Mouse (Mus musculus) forebrain, embryonic 16.5 days (tissue): ENCODE results near the gene Rundc1. TPM values are rescaled to one million over a fixed set of nuclear protein-coding genes. Genes with fewer than 3 reads are reported as not detected.

Experiments
- ATAC-seq: fragments of 200-750 bp; cut with Nextera tagmentation; 2 replicates; pipeline ENCODE4 v1.8.0; 2017; ENCODE audit warnings: mild to moderate bottlenecking, moderate library complexity
- H3K27ac ChIP-seq: fragments of 300-500 bp; sonication (generic); 2 replicates; pipeline ENCODE4 v1.5.1; 2014; ENCODE audit warnings: low read length, control low read depth
- H3K27me3 ChIP-seq: fragments of 300-500 bp; sonication (generic); replicated peaks from 2 replicates; pipeline ENCODE4 v1.6.1; 2014; ENCODE audit warnings: low read length; ENCODE audit not compliant: control insufficient read depth, insufficient read depth
- H3K36me3 ChIP-seq: fragments of 300-500 bp; sonication (generic); 2 replicates; pipeline ENCODE4 v1.6.1; 2014; ENCODE audit not compliant: control insufficient read depth, insufficient read depth
- H3K4me1 ChIP-seq: fragments of 300-500 bp; sonication (generic); replicated peaks from 2 replicates; pipeline ENCODE4 v1.6.1; 2014; ENCODE audit warnings: low read length; ENCODE audit not compliant: control insufficient read depth, insufficient read depth
- H3K4me2 ChIP-seq: fragments of 300-500 bp; sonication (generic); 2 replicates; pipeline ENCODE4 v1.6.1; 2014; ENCODE audit warnings: mild to moderate bottlenecking, low read length, control low read depth
- H3K4me3 ChIP-seq: fragments of 300-500 bp; sonication (generic); replicated peaks from 2 replicates; pipeline ENCODE4 v1.5.1; 2014; ENCODE audit warnings: mild to moderate bottlenecking, low read length, control low read depth
- H3K9ac ChIP-seq: fragments of 300-500 bp; sonication (generic); replicated peaks from 2 replicates; pipeline ENCODE4 v1.6.1; 2014; ENCODE audit warnings: low read depth, low read length, control low read depth
- H3K9me3 ChIP-seq: fragments of 300-500 bp; sonication (generic); 2 replicates; pipeline ENCODE4 v1.6.1; 2016; ENCODE audit warnings: low read length; ENCODE audit not compliant: control insufficient read depth
- WGBS: fragments of 180-500 bp; shearing (Covaris S2); extraction: QIAGEN DNeasy Blood & Tissue Kit; methylation state at CpG from one replicate; pipeline ENCODE4 v1.1.7; 2014; 5-methylcytosine and 5-hydroxymethylcytosine counted together
- microRNA-seq: library from miRNA; unstranded; fragments of <30 nt; microRNA quantifications from one replicate; pipeline ENCODE4, GENCODE M21; 2017
- polyA plus RNA-seq: library from polyadenylated mRNA; unstranded; fragments of >200 nt; fragmentation: Nextera tagmentation; extraction: Ambion mirVana; gene quantifications from 2 replicates; pipeline ENCODE4 v1.2.1, GENCODE M21; 2015

The Rundc1 gene
- polyA plus RNA-seq, 1 experiment from 2014 or later, result 32.5 TPM

- H3K27me3 ChIP-seq, result no peaks in the 10 kb centered on the region
- no peak overlapping the region for H3K9ac ChIP-seq
- no peak overlapping the region for H3K4me3 ChIP-seq
- H3K36me3 ChIP-seq, result no peaks in the 10 kb centered on the region
- H3K27ac ChIP-seq, result peak overlapping the region; percentile 91
- H3K4me1 ChIP-seq, result peaks cover 27% of the 10 kb centered on the region
- WGBS, result 11% methylated on average over 10 of the region's 10 CpGs
- H3K9me3 ChIP-seq, result no peaks in the 10 kb centered on the region
- no peak overlapping the region for H3K4me2 ChIP-seq
- ATAC-seq, result peak; percentile 89
Measured at GRCm38 (mm10) chr11:101477552-101478211, 52.8 kb downstream of the Rundc1 start.

DNA sequence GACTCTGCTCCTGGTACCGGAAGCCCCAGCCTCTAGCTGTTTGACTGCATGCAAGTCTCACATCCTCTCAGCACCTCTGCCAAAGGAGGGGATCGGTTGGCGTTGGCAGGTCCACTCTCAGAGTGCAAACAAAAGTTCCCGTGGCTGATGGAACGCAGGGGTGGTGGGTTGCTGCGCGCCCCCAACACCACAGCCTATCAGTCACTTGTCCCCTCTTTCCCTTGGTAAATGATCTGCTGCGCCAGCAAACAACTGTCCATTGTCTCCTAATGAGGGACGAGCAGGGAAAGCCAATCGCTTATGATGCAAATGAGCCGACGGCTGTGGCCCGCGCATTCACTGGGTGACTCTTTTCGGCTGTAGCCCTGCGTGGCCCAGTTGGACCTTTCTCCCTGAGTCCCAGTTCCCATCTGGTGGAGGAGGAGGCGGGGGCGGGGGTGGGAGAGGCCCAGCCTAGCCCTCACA lies 54.3 kb downstream of the Rundc1 start:
- peak overlapping the region; percentile 37 for H3K27ac ChIP-seq
- H3K9me3 ChIP-seq, result no peaks in the 10 kb centered on the region
- no peaks in the 10 kb centered on the region for H3K27me3 ChIP-seq
- no peak overlapping the region for H3K4me3 ChIP-seq
- peak overlapping the region; percentile 4; the same call in 1 of the 2 replicates for H3K4me2 ChIP-seq
- no peaks in the 10 kb centered on the region for H3K36me3 ChIP-seq
- WGBS, result 3% methylated on average over 18 of the region's 18 CpGs
- ATAC-seq, result no peak
- H3K9ac ChIP-seq, result 0 out of 2 replicates have a peak overlapping the region, but pooled peaks have one; percentile 18
- peaks cover 25% of the 10 kb centered on the region for H3K4me1 ChIP-seq

DNA sequence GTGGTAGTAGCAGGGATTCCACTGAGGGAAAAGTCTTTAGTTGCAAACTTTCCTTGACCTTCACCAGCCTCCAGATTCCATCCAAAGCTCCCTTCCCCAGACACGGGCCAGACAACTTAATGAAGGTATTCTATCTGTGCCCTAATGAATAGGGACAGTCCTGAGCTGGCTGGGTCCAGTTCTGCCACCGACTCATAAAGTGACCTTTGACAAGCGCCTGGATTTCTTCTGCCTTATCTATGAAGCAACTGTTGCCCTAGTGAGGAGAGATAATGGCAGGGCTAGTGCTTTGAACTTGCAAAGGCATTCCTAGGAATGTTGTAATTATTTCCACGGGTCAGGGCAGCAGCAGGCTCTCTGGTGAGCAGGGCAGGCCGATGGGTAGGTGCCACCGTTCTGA lies 56.0 kb downstream of the Rundc1 start:
- no peak overlapping the region for H3K9ac ChIP-seq
- no peak overlapping the region for H3K4me3 ChIP-seq
- ATAC-seq, result no peak
- H3K27ac ChIP-seq, result no peak overlapping the region
- no peak overlapping the region for H3K4me2 ChIP-seq
- H3K27me3 ChIP-seq, result no peaks in the 10 kb centered on the region
- peaks cover 25% of the 10 kb centered on the region for H3K4me1 ChIP-seq
- WGBS, result 80% methylated on average over 6 of the region's 6 CpGs
- no peaks in the 10 kb centered on the region for H3K36me3 ChIP-seq
- H3K9me3 ChIP-seq, result no peaks in the 10 kb centered on the region

DNA sequence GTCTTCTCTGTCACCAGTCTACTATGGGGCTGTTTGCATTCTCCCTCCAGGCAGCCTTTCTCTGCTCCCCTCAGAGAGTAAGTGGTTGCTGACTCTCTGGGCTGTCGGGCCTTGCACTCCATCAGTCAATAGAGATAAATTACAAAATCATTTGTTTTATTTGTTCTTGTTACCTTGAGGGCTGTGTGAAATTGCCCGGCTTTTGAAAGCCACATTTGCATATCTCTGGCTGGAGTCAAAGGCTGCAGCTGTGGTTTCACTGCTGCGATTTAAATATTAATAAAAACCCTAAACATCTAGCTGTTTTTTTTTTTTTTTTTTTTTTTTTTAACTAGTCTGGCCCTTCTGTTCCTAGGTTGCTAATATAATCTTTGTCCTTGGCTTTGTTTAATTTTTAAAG lies 58.9 kb downstream of the Rundc1 start:
- Histone ChIP-seq H3K27ac (peak overlapping the region; percentile 4), H3K36me3 (no peaks in the 10 kb centered on the region), H3K4me1 (peaks cover 12% of the 10 kb centered on the region), H3K27me3 (no peaks in the 10 kb centered on the region), H3K4me3 (no peak overlapping the region), H3K4me2 (no peak overlapping the region), H3K9me3 (no peaks in the 10 kb centered on the region), H3K9ac (no peak overlapping the region)
- no peak for ATAC-seq
- 21% methylated on average over 3 of the region's 3 CpGs for WGBS

DNA sequence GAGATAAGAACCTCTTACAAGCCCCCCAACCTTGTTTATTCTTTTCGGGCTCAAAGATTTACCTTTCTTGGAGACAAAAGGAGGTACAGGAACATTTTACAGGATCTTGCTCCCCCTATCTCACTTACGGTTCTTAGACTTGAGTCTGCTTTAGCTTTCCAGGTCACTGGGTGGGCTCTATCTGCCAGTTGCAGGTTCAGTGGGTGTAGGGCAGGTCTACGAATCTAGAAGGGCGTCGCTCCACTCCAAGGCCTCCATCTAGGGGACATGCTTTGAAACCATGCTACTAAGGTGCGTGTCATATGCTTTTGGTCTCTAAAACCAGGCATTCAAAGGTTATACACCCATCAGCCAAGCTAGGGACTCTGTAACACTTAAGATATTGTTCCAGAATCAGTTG lies 59.4 kb downstream of the Rundc1 start:
- WGBS, result 74% methylated on average over 6 of the region's 6 CpGs
- no peak overlapping the region for H3K9ac ChIP-seq
- no peak for ATAC-seq
- no peaks in the 10 kb centered on the region for H3K27me3 ChIP-seq
- no peaks in the 10 kb centered on the region for H3K36me3 ChIP-seq
- H3K27ac ChIP-seq, result peak overlapping the region; percentile 4; the same call in 1 of the 2 replicates
- H3K9me3 ChIP-seq, result no peaks in the 10 kb centered on the region
- no peak overlapping the region for H3K4me2 ChIP-seq
- no peak overlapping the region for H3K4me3 ChIP-seq
- H3K4me1 ChIP-seq, result peaks cover 8% of the 10 kb centered on the region

- Histone ChIP-seq H3K27ac (no peak overlapping the region), H3K4me2 (no peak overlapping the region), H3K9ac (no peak overlapping the region), H3K4me1 (peaks cover 2% of the 10 kb centered on the region), H3K36me3 (no peaks in the 10 kb centered on the region), H3K9me3 (no peaks in the 10 kb centered on the region), H3K27me3 (no peaks in the 10 kb centered on the region), H3K4me3 (no peak overlapping the region)
- ATAC-seq, result no peak
- WGBS, result 92% methylated on average over 7 of the region's 7 CpGs
Measured at GRCm38 (mm10) chr11:101484814-101485213, 59.9 kb downstream of the Rundc1 start.

Small RNA genes within 50 kb of the gene (microRNA-seq; reads per million reads assigned to microRNA genes)
- not detected for gene Mir6929

Other genes with a start within 250 kb of the Rundc1 start
- 0.14 TPM in 1 of 2 replicates, not detected in the other for gene Ccr10, start 249.6 kb upstream of the Rundc1 start, polyA plus RNA-seq
- gene Ezh1, start 198.6 kb upstream of the Rundc1 start, polyA plus RNA-seq, result 24.8 and 27.0 TPM in 2 replicates
- gene Ramp2, start 179.1 kb upstream of the Rundc1 start, polyA plus RNA-seq, result 67.4 and 72.0 TPM in 2 replicates
- 91.1 and 93.3 TPM in 2 replicates for gene Vps25, start 171.4 kb upstream of the Rundc1 start, polyA plus RNA-seq
- 5.8 and 6.2 TPM in 2 replicates for gene Wnk4, start 164.5 kb upstream of the Rundc1 start, polyA plus RNA-seq
- gene Cntd1, start 146.1 kb upstream of the Rundc1 start, polyA plus RNA-seq, result 0.91 TPM in 2 replicates
- 191 and 197 TPM in 2 replicates for gene Coa3, start 146.0 kb upstream of the Rundc1 start, polyA plus RNA-seq
- 191 and 203 TPM in 2 replicates for gene Becn1, start 122.8 kb upstream of the Rundc1 start, polyA plus RNA-seq
- gene Psme3, start 108.9 kb upstream of the Rundc1 start, polyA plus RNA-seq, result 127 and 137 TPM in 2 replicates
- 1.9 and 3.2 TPM in 2 replicates for gene Aoc2, start 100.0 kb upstream of the Rundc1 start, polyA plus RNA-seq
- gene Aoc3, start 94.5 kb upstream of the Rundc1 start, polyA plus RNA-seq, result 0.09 and 0.10 TPM in 2 replicates
- not detected in 2 replicates for gene G6pc, start 57.5 kb upstream of the Rundc1 start, polyA plus RNA-seq
- 90.1 and 99.5 TPM in 2 replicates for gene Aarsd1, start 7.5 kb upstream of the Rundc1 start, polyA plus RNA-seq
- gene Gm27029, start 289 bp upstream of the Rundc1 start, polyA plus RNA-seq, result 5.7 and 7.7 TPM in 2 replicates
- gene Ptges3l, start 248 bp downstream of the Rundc1 start, polyA plus RNA-seq, result 2.0 TPM in 2 replicates
- 219 and 239 TPM in 2 replicates for gene Rpl27, start 17.2 kb downstream of the Rundc1 start, polyA plus RNA-seq
- 2.2 and 2.5 TPM in 2 replicates for gene Ifi35, start 23.3 kb downstream of the Rundc1 start, polyA plus RNA-seq
- gene Rnd2, start 39.9 kb downstream of the Rundc1 start, polyA plus RNA-seq, result 91.6 and 95.8 TPM in 2 replicates
- 65.5 and 79.5 TPM in 2 replicates for gene Vat1, start 41.1 kb downstream of the Rundc1 start, polyA plus RNA-seq
- gene Brca1, start 126.9 kb downstream of the Rundc1 start, polyA plus RNA-seq, result 5.4 and 6.8 TPM in 2 replicates
- gene Nbr1, start 127.1 kb downstream of the Rundc1 start, polyA plus RNA-seq, result 126 and 139 TPM in 2 replicates
- gene Tmem106a, start 157.2 kb downstream of the Rundc1 start, polyA plus RNA-seq, result 1.9 and 2.4 TPM in 2 replicates
- gene Gm11634, start 174.2 kb downstream of the Rundc1 start, polyA plus RNA-seq, result not detected in 2 replicates
- 21.9 and 32.2 TPM in 2 replicates for gene Rdm1, start 202.1 kb downstream of the Rundc1 start, polyA plus RNA-seq
- gene Arl4d, start 240.5 kb downstream of the Rundc1 start, polyA plus RNA-seq, result 36.5 and 42.2 TPM in 2 replicates